Mouse (Mus musculus) G1E (cell line): ENCODE measurements around the gene Stpg3.

Experiments
- CTCF ChIP-seq: IDR thresholded peaks from 2 replicates; pipeline ENCODE4 v1.5.1; 2012; ENCODE audit warnings: low read depth, low read length, inconsistent platforms, mixed read lengths
- GATA1 ChIP-seq: IDR thresholded peaks from 2 replicates; pipeline ENCODE4 v1.6.1; 2012; ENCODE audit warnings: borderline replicate concordance, low read length, inconsistent platforms, mixed read lengths

GRCm38 (mm10) chr2:25185625-25186574 lies 28.5 kb downstream of the Stpg3 start:
- no peak for TF ChIP-seq CTCF
- no peak for TF ChIP-seq GATA1
